27 mouse cellular contexts compared by ENCODE assay signal in the genomic region with DNA sequence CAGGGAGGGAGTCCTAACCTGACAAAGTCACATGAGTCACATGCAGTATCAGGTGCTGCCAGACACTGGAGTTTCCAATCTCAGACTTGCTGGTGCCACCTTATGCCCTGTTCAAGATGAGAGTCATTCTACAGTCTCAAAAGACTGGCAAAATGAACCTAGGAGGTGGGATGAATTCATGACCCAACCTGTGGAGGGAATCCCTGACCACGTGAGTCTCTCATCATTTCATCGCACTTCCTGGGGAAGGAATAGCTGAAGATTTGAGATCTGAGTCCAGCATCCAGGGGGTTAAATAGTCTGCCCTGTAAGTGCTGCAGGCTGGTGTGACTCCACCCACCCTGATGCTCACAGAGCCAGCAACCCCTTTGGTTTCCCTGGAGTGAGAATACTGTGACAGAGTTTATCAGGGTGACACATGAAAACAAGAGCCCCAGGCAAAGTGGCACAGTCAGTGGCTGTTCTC. TPM values are rescaled to one million over a fixed set of nuclear protein-coding genes. Genes with fewer than 3 reads are reported as not detected.
DNase-seq lines count a peak whose midpoint lies in the region; ATAC-seq and TF ChIP-seq lines count a peak whose summit lies in the region.
"Had no signal": no experiment of that assay in that cellular context is flagged by ENCODE, and none has a peak within 500 bp of the region (broad histone marks: within the 10 kb centered on the region; RNA-seq: fewer than 3 reads in every experiment).

No protein-coding gene starts in this region.

- H3K9ac ChIP-seq in forebrain, postnatal 0 days = no peak overlapping the region
- H3K9ac ChIP-seq in forebrain, embryonic 12.5 days = no peak overlapping the region
- no peak overlapping the region for H3K9ac ChIP-seq in midbrain, embryonic 14.5 days (replicated peaks; ENCODE audit: low read length)
- no peak overlapping the region for H3K9ac ChIP-seq in midbrain, embryonic 11.5 days (ENCODE audit: low read length)
- H3K9ac ChIP-seq in midbrain, embryonic 16.5 days (ENCODE audit: low read depth, low read length) = no peak overlapping the region
- H3K9ac ChIP-seq: embryonic facial prominence, embryonic 15.5 days; heart, embryonic 13.5 days; hindbrain, embryonic 12.5 days had no signal

- H3K36me3 ChIP-seq in forebrain, postnatal 0 days (ENCODE audit: insufficient read depth) = no peaks in the 10 kb centered on the region
- no peaks in the 10 kb centered on the region for H3K36me3 ChIP-seq in forebrain, embryonic 12.5 days (replicated peaks)
- H3K36me3 ChIP-seq in midbrain, embryonic 14.5 days (ENCODE audit: control insufficient read depth, insufficient read depth, low read length) = no peaks in the 10 kb centered on the region
- no peaks in the 10 kb centered on the region for H3K36me3 ChIP-seq in midbrain, embryonic 11.5 days (ENCODE audit: control insufficient read depth, insufficient read depth, low read length)
- no peaks in the 10 kb centered on the region for H3K36me3 ChIP-seq in midbrain, embryonic 16.5 days (ENCODE audit: control insufficient read depth, insufficient read depth, low read length)
- H3K36me3 ChIP-seq: embryonic facial prominence, embryonic 15.5 days; forebrain, embryonic 10.5 days; heart, embryonic 13.5 days; hindbrain, embryonic 12.5 days had no signal

- 61% methylated on average over 2 of the region's 2 CpGs for WGBS in forebrain, postnatal 0 days
- 71% methylated on average over 2 of the region's 2 CpGs for WGBS in forebrain, embryonic 12.5 days
- WGBS in midbrain, embryonic 14.5 days = 55% methylated on average over 2 of the region's 2 CpGs
- 70% methylated on average over 2 of the region's 2 CpGs for WGBS in midbrain, embryonic 11.5 days
- 56% methylated on average over 2 of the region's 2 CpGs for WGBS in midbrain, embryonic 16.5 days

- no peaks in the 10 kb centered on the region for H3K27me3 ChIP-seq in forebrain, postnatal 0 days (ENCODE audit: insufficient read depth, low read length)
- no peaks in the 10 kb centered on the region; the same call in 1 of the 2 replicates for H3K27me3 ChIP-seq in forebrain, embryonic 12.5 days
- no peaks in the 10 kb centered on the region for H3K27me3 ChIP-seq in midbrain, embryonic 14.5 days (ENCODE audit: control insufficient read depth, insufficient read depth, low read length)
- H3K27me3 ChIP-seq in midbrain, embryonic 11.5 days (ENCODE audit: control insufficient read depth, insufficient read depth, low read length) = no peaks in the 10 kb centered on the region
- no peaks in the 10 kb centered on the region for H3K27me3 ChIP-seq in midbrain, embryonic 16.5 days (ENCODE audit: control insufficient read depth, insufficient read depth, low read depth, low read length)
- H3K27me3 ChIP-seq: hindbrain, embryonic 12.5 days had no signal

- DNase-seq in forebrain, postnatal 0 days = no peak
- peak; percentile 70 for DNase-seq in midbrain, embryonic 14.5 days
- DNase-seq in midbrain, embryonic 11.5 days (ENCODE audit: low spot score, missing footprints) = no peak
- DNase-seq in MEL-GATA-1-ER (ENCODE audit: extremely low read depth, low read depth) = peak; percentile 31
- no peak for DNase-seq in kidney, postnatal 10 days
- DNase-seq in testis, postnatal 14 days (ENCODE audit: low spot score) = no peak
- DNase-seq: adrenal gland, postnatal 10 days; cerebellum, adult 18-20 months; cerebellum, adult 9-11 months; cerebellum, postnatal 36 days; gastrocnemius, postnatal 14 days; heart, adult 2 months; heart, postnatal 36 days had no signal

- peak; percentile 46; the same call in 1 of the 2 replicates for ATAC-seq in forebrain, postnatal 0 days
- ATAC-seq in forebrain, embryonic 12.5 days (ENCODE audit: low FRiP score) = no peak
- ATAC-seq in midbrain, embryonic 14.5 days (ENCODE audit: low FRiP score, low TSS enrichment) = peak; percentile 53; the same call in 1 of the 2 replicates
- ATAC-seq in midbrain, embryonic 11.5 days (ENCODE audit: low FRiP score) = no peak
- peak; percentile 59; the same call in 1 of the 2 replicates for ATAC-seq in midbrain, embryonic 16.5 days
- ATAC-seq: hindbrain, postnatal 0 days had no signal

- H3K4me1 ChIP-seq in forebrain, postnatal 0 days (ENCODE audit: insufficient read depth) = no peaks in the 10 kb centered on the region
- H3K4me1 ChIP-seq in forebrain, embryonic 12.5 days = peaks cover 8% of the 10 kb centered on the region
- 0 out of 2 replicates have a peak, but pooled peaks cover 9% of the 10 kb centered on the region for H3K4me1 ChIP-seq in midbrain, embryonic 14.5 days (ENCODE audit: control insufficient read depth, insufficient read depth, low read length)
- no peaks in the 10 kb centered on the region for H3K4me1 ChIP-seq in midbrain, embryonic 11.5 days (ENCODE audit: control insufficient read depth, insufficient read depth, low read length)
- peaks cover 2% of the 10 kb centered on the region; the same call in 1 of the 2 replicates for H3K4me1 ChIP-seq in midbrain, embryonic 16.5 days (ENCODE audit: control insufficient read depth, insufficient read depth, low read length)

- no peak overlapping the region for H3K4me3 ChIP-seq in forebrain, postnatal 0 days (ENCODE audit: low read depth, low read length)
- H3K4me3 ChIP-seq in forebrain, embryonic 12.5 days (replicated peaks) = no peak overlapping the region
- H3K4me3 ChIP-seq in midbrain, embryonic 14.5 days (replicated peaks; ENCODE audit: low read depth, low read length) = no peak overlapping the region
- H3K4me3 ChIP-seq in midbrain, embryonic 11.5 days (ENCODE audit: low read depth, low read length) = no peak overlapping the region
- no peak overlapping the region for H3K4me3 ChIP-seq in midbrain, embryonic 16.5 days (ENCODE audit: low read depth, low read length)
- H3K4me3 ChIP-seq: embryonic facial prominence, embryonic 15.5 days; erythroblast, embryonic 14.5 days; forebrain, embryonic 10.5 days; heart, adult 2 months; heart, embryonic 13.5 days; hindbrain, embryonic 12.5 days had no signal

- H3K27ac ChIP-seq in forebrain, postnatal 0 days (ENCODE audit: low read depth, low read length) = no peak overlapping the region
- no peak overlapping the region for H3K27ac ChIP-seq in forebrain, embryonic 12.5 days
- no peak overlapping the region for H3K27ac ChIP-seq in midbrain, embryonic 14.5 days (replicated peaks; ENCODE audit: low read depth, low read length)
- H3K27ac ChIP-seq in midbrain, embryonic 11.5 days (ENCODE audit: low read depth, low read length) = no peak overlapping the region
- H3K27ac ChIP-seq in midbrain, embryonic 16.5 days (ENCODE audit: low read length) = no peak overlapping the region
- H3K27ac ChIP-seq: embryonic facial prominence, embryonic 15.5 days; forebrain, embryonic 10.5 days; heart, adult 2 months; heart, embryonic 13.5 days; hindbrain, embryonic 12.5 days; hindbrain, postnatal 0 days had no signal

- no peak overlapping the region for H3K4me2 ChIP-seq in forebrain, postnatal 0 days (ENCODE audit: low read depth)
- no peak overlapping the region for H3K4me2 ChIP-seq in forebrain, embryonic 12.5 days
- no peak overlapping the region for H3K4me2 ChIP-seq in midbrain, embryonic 14.5 days (ENCODE audit: low read length)
- no peak overlapping the region for H3K4me2 ChIP-seq in midbrain, embryonic 11.5 days
- H3K4me2 ChIP-seq in midbrain, embryonic 16.5 days (ENCODE audit: low read length) = no peak overlapping the region
- H3K4me2 ChIP-seq: embryonic facial prominence, embryonic 15.5 days; heart, embryonic 13.5 days; hindbrain, embryonic 12.5 days had no signal

- no peaks in the 10 kb centered on the region for H3K9me3 ChIP-seq in forebrain, postnatal 0 days (ENCODE audit: low read length)
- H3K9me3 ChIP-seq in forebrain, embryonic 12.5 days = no peaks in the 10 kb centered on the region
- no peaks in the 10 kb centered on the region for H3K9me3 ChIP-seq in midbrain, embryonic 14.5 days (ENCODE audit: control insufficient read depth, low read length)
- no peaks in the 10 kb centered on the region for H3K9me3 ChIP-seq in midbrain, embryonic 11.5 days (ENCODE audit: control insufficient read depth, low read length)
- H3K9me3 ChIP-seq in midbrain, embryonic 16.5 days (replicated peaks; ENCODE audit: control insufficient read depth, low read length, poor library complexity, severe bottlenecking) = no peaks in the 10 kb centered on the region
- H3K9me3 ChIP-seq: embryonic facial prominence, embryonic 15.5 days; forebrain, embryonic 10.5 days; heart, embryonic 13.5 days; hindbrain, embryonic 12.5 days had no signal

- TF ChIP-seq CTCF in forebrain, postnatal 0 days (IDR thresholded peaks at IDR 0.05; ENCODE audit: low read depth) = no peak

RNA-seq across cellular contexts. Expression of gene Allc, which starts 16.2 kb away (rescaled TPM):
- total RNA-seq in forebrain, postnatal 0 days (2014; rRNA removed) = 0.29 TPM in 1 of 2 replicates, not detected in the other
- 0.14 and 0.17 TPM in 2 replicates for polyA plus RNA-seq in forebrain, postnatal 0 days (2015; fragmentation: Nextera tagmentation; extraction: Ambion mirVana)
- not detected in 2 replicates for polyA plus RNA-seq in forebrain, embryonic 12.5 days (2016; fragmentation: Nextera tagmentation; extraction: Ambion mirVana)
- polyA plus RNA-seq in midbrain, embryonic 14.5 days (2014; fragmentation: Nextera tagmentation; extraction: Ambion mirVana) = not detected in 2 replicates
- not detected in 2 replicates for polyA plus RNA-seq in midbrain, embryonic 11.5 days (2014; fragmentation: Nextera tagmentation; extraction: Ambion mirVana)
- 0.30 and 0.39 TPM in 2 replicates for polyA plus RNA-seq in midbrain, embryonic 16.5 days (2015; fragmentation: Nextera tagmentation; extraction: Ambion mirVana)
- total RNA-seq: adrenal gland, postnatal 10 days; ES-E14; gastrocnemius, adult 18-20 months; gastrocnemius, postnatal 14 days; heart, adult 2 months; heart, postnatal 36 days; hindbrain, postnatal 0 days had no signal
- polyA plus RNA-seq: embryonic facial prominence, embryonic 11.5 days; embryonic facial prominence, embryonic 15.5 days; erythroblast, embryonic 14.5 days; forebrain, embryonic 10.5 days; heart, embryonic 13.5 days; heart, postnatal 0 days; hindbrain, embryonic 12.5 days; intestine, embryonic 14.5 days had no signal

RNA-seq across cellular contexts. Expression of gene Colec11, which starts 24.6 kb away (rescaled TPM):
- 0.48 and 0.62 TPM in 2 replicates for total RNA-seq in forebrain, postnatal 0 days (2014; rRNA removed)
- 0.39 and 1.1 TPM in 2 replicates for polyA plus RNA-seq in forebrain, postnatal 0 days (2015; fragmentation: Nextera tagmentation; extraction: Ambion mirVana)
- polyA plus RNA-seq in forebrain, embryonic 12.5 days (2016; fragmentation: Nextera tagmentation; extraction: Ambion mirVana) = 0.22 and 0.23 TPM in 2 replicates
- polyA plus RNA-seq in midbrain, embryonic 14.5 days (2014; fragmentation: Nextera tagmentation; extraction: Ambion mirVana) = 0.72 and 0.93 TPM in 2 replicates
- 0.11 and 0.22 TPM in 2 replicates for polyA plus RNA-seq in midbrain, embryonic 11.5 days (2014; fragmentation: Nextera tagmentation; extraction: Ambion mirVana)
- polyA plus RNA-seq in midbrain, embryonic 16.5 days (2015; fragmentation: Nextera tagmentation; extraction: Ambion mirVana) = 0.67 and 1.2 TPM in 2 replicates
- polyA plus RNA-seq: embryonic facial prominence, embryonic 11.5 days; erythroblast, embryonic 14.5 days had no signal

RNA-seq across cellular contexts. Expression of gene Rps7, which starts 37.2 kb away (rescaled TPM):
- 1,274 and 1,982 TPM in 2 replicates for total RNA-seq in forebrain, postnatal 0 days (2014; rRNA removed)
- polyA plus RNA-seq in forebrain, postnatal 0 days (2015; fragmentation: Nextera tagmentation; extraction: Ambion mirVana) = 605 and 756 TPM in 2 replicates
- 650 and 690 TPM in 2 replicates for polyA plus RNA-seq in forebrain, embryonic 12.5 days (2016; fragmentation: Nextera tagmentation; extraction: Ambion mirVana)
- polyA plus RNA-seq in midbrain, embryonic 14.5 days (2014; fragmentation: Nextera tagmentation; extraction: Ambion mirVana) = 653 and 682 TPM in 2 replicates
- 750 and 791 TPM in 2 replicates for polyA plus RNA-seq in midbrain, embryonic 11.5 days (2014; fragmentation: Nextera tagmentation; extraction: Ambion mirVana)
- 389 and 390 TPM in 2 replicates for polyA plus RNA-seq in midbrain, embryonic 16.5 days (2015; fragmentation: Nextera tagmentation; extraction: Ambion mirVana)

RNA-seq across cellular contexts. Expression of gene Dcdc2c, which starts 46.4 kb away (rescaled TPM):
- total RNA-seq in forebrain, postnatal 0 days (2014; rRNA removed) = not detected in 2 replicates
- polyA plus RNA-seq in forebrain, postnatal 0 days (2015; fragmentation: Nextera tagmentation; extraction: Ambion mirVana) = 0.09 TPM in 1 of 2 replicates, not detected in the other
- 0.13 TPM in 1 of 2 replicates, not detected in the other for polyA plus RNA-seq in forebrain, embryonic 12.5 days (2016; fragmentation: Nextera tagmentation; extraction: Ambion mirVana)
- not detected in 2 replicates for polyA plus RNA-seq in midbrain, embryonic 14.5 days (2014; fragmentation: Nextera tagmentation; extraction: Ambion mirVana)
- 0.10 and 0.18 TPM in 2 replicates for polyA plus RNA-seq in midbrain, embryonic 11.5 days (2014; fragmentation: Nextera tagmentation; extraction: Ambion mirVana)
- polyA plus RNA-seq in midbrain, embryonic 16.5 days (2015; fragmentation: Nextera tagmentation; extraction: Ambion mirVana) = not detected in 2 replicates
- total RNA-seq: adrenal gland, postnatal 10 days; gastrocnemius, adult 18-20 months; heart, postnatal 36 days; hindbrain, postnatal 0 days had no signal
- polyA plus RNA-seq: embryonic facial prominence, embryonic 11.5 days; gonadal fat pad, adult 2 months; heart, adult 2 months; heart, embryonic 13.5 days; heart, postnatal 0 days; hindbrain, postnatal 0 days had no signal

RNA-seq across cellular contexts. Expression of gene Rnaseh1, which starts 50.8 kb away (rescaled TPM):
- total RNA-seq in forebrain, postnatal 0 days (2014; rRNA removed) = 13.7 and 18.5 TPM in 2 replicates
- 12.3 and 13.3 TPM in 2 replicates for polyA plus RNA-seq in forebrain, postnatal 0 days (2015; fragmentation: Nextera tagmentation; extraction: Ambion mirVana)
- polyA plus RNA-seq in forebrain, embryonic 12.5 days (2016; fragmentation: Nextera tagmentation; extraction: Ambion mirVana) = 29.0 and 30.2 TPM in 2 replicates
- 18.3 and 18.6 TPM in 2 replicates for polyA plus RNA-seq in midbrain, embryonic 14.5 days (2014; fragmentation: Nextera tagmentation; extraction: Ambion mirVana)
- polyA plus RNA-seq in midbrain, embryonic 11.5 days (2014; fragmentation: Nextera tagmentation; extraction: Ambion mirVana) = 27.1 and 28.8 TPM in 2 replicates
- polyA plus RNA-seq in midbrain, embryonic 16.5 days (2015; fragmentation: Nextera tagmentation; extraction: Ambion mirVana) = 22.4 and 25.8 TPM in 2 replicates

Comparison
In these comparisons a context has a peak if more than half of its experiments do, and no peak if none do; other contexts are left out.
1. ATAC-seq: peak in forebrain, postnatal 0 days (single experiment), midbrain, embryonic 14.5 days (single experiment) and midbrain, embryonic 16.5 days (single experiment); none in forebrain, embryonic 12.5 days (single experiment) and midbrain, embryonic 11.5 days (single experiment).
2. DNase-seq: peak in midbrain, embryonic 14.5 days (single experiment) and MEL-GATA-1-ER (single experiment); none in forebrain, postnatal 0 days (single experiment), midbrain, embryonic 11.5 days (single experiment), kidney, postnatal 10 days (single experiment) and testis, postnatal 14 days (single experiment).